Mouse (Mus musculus) MEL (cell line): ENCODE results near the gene Rpl12. TPM values are rescaled to one million over a fixed set of nuclear protein-coding genes. Genes with fewer than 3 reads are reported as not detected.

Experiments used
- DNase-seq: peaks from one replicate; pipeline ENCODE4 v3.0.0; 2011; ENCODE audit warnings: low read depth, low spot score
- H3K27ac ChIP-seq: 2 replicates; pipeline ENCODE4 v1.5.1; 2012; ENCODE audit warnings: low read depth, mild to moderate bottlenecking, control low read depth, low read length, moderate library complexity; ENCODE audit not compliant: control insufficient read depth
- H3K27me3 ChIP-seq, 2 experiments: fragments of 150-350 bp in 1 of 2; sonication (generic) in 1 of 2; 2 replicates each; pipeline ENCODE4 v1.6.1; 2012; ENCODE audit warnings: low read length in 2 of 2, mild to moderate bottlenecking in 2 of 2, improper control_type of control experiment in 1 of 2, moderate library complexity in 1 of 2; ENCODE audit not compliant: insufficient read depth in 2 of 2, control insufficient read depth in 1 of 2
- H3K36me3 ChIP-seq, 2 experiments: 2 replicates each; pipeline ENCODE4 v1.6.1; 2012 to 2014; ENCODE audit warnings: low read length in 2 of 2, improper control_type of control experiment in 1 of 2, inconsistent platforms in 1 of 2, mild to moderate bottlenecking in 1 of 2; ENCODE audit not compliant: insufficient read depth in 2 of 2, control insufficient read depth in 1 of 2
- H3K4me1 ChIP-seq, 2 experiments: fragments of 150-350 bp in 1 of 2; sonication (generic) in 1 of 2; 2 replicates each; pipeline ENCODE4 v1.6.1; 2012; ENCODE audit warnings: low read length in 2 of 2, improper control_type of control experiment in 1 of 2, mild to moderate bottlenecking in 1 of 2; ENCODE audit not compliant: insufficient read depth in 2 of 2, control insufficient read depth in 1 of 2
- H3K4me3 ChIP-seq, 2 experiments: fragments of 150-350 bp in 1 of 2; sonication (generic) in 1 of 2; 2 replicates each; pipeline ENCODE4 v1.5.1; 2012; ENCODE audit warnings: low read depth in 2 of 2, low read length in 2 of 2, mild to moderate bottlenecking in 2 of 2, moderate library complexity in 2 of 2, control low read depth in 1 of 2, improper control_type of control experiment in 1 of 2; ENCODE audit not compliant: control insufficient read depth in 1 of 2, insufficient read depth in 1 of 2
- H3K79me2 ChIP-seq: 2 replicates; pipeline ENCODE4 v1.6.1; 2012; ENCODE audit warnings: mild to moderate bottlenecking, low read length, moderate library complexity; ENCODE audit not compliant: control insufficient read depth, poor library complexity, insufficient read depth
- H3K9ac ChIP-seq: 2 replicates; pipeline ENCODE4 v1.6.1; 2012; ENCODE audit warnings: low read depth, mild to moderate bottlenecking, control low read depth, low read length, moderate library complexity; ENCODE audit not compliant: control insufficient read depth, poor library complexity, severe bottlenecking
- H3K9me3 ChIP-seq: fragments of 150-350 bp; sonication (generic); replicated peaks from 2 replicates; pipeline ENCODE4 v1.6.1; 2012; ENCODE audit warnings: mild to moderate bottlenecking, low read length, improper control_type of control experiment, moderate library complexity; ENCODE audit not compliant: insufficient read depth
- CHD1 ChIP-seq: IDR thresholded peaks from 2 replicates; pipeline ENCODE4 v1.6.1; 2012; ENCODE audit warnings: low read depth, mild to moderate bottlenecking, inconsistent platforms, low read length, improper control_type of control experiment
- CHD2 ChIP-seq: IDR thresholded peaks from 2 replicates; pipeline ENCODE4 v1.6.1; 2011; ENCODE audit warnings: low read length, improper control_type of control experiment
- E2F4 ChIP-seq: IDR thresholded peaks from 2 replicates; pipeline ENCODE4 v1.6.1; 2011; ENCODE audit warnings: low read depth, low read length, improper control_type of control experiment, borderline replicate concordance
- EP300 ChIP-seq, 2 experiments: IDR thresholded peaks; 2 replicates each; pipeline ENCODE4 v1.6.1; 2011; ENCODE audit warnings: improper control_type of control experiment in 2 of 2, low read length in 2 of 2, low read depth in 1 of 2, mild to moderate bottlenecking in 1 of 2
- GATA1 ChIP-seq: IDR thresholded peaks from 2 replicates; pipeline ENCODE4 v1.6.1; 2011; ENCODE audit warnings: low read depth, low read length, improper control_type of control experiment
- HCFC1 ChIP-seq: IDR thresholded peaks from 2 replicates; pipeline ENCODE4 v1.6.1; 2012; ENCODE audit warnings: low read depth, mild to moderate bottlenecking, inconsistent platforms, low read length, improper control_type of control experiment, moderate library complexity
- KAT2A ChIP-seq: conservative IDR thresholded peaks from 2 replicates; pipeline ENCODE4 v1.6.1; 2012; ENCODE audit warnings: low read depth, low read length, improper control_type of control experiment, inconsistent platforms
- MAFK ChIP-seq: IDR thresholded peaks from 2 replicates; pipeline ENCODE4 v1.6.1; 2011; ENCODE audit warnings: low read depth, mild to moderate bottlenecking, low read length, improper control_type of control experiment, borderline replicate concordance
- MAX ChIP-seq: IDR thresholded peaks from 2 replicates; pipeline ENCODE4 v1.6.1; 2011; ENCODE audit warnings: low read length, improper control_type of control experiment
- MAZ ChIP-seq: IDR thresholded peaks from 2 replicates; pipeline ENCODE4 v1.6.1; 2012; ENCODE audit warnings: low read depth, mild to moderate bottlenecking, inconsistent platforms, low read length, improper control_type of control experiment
- MEF2A ChIP-seq: IDR thresholded peaks from 2 replicates; pipeline ENCODE4 v1.6.1; 2014; ENCODE audit warnings: low read depth, mild to moderate bottlenecking, inconsistent platforms, low read length, improper control_type of control experiment; ENCODE audit not compliant: poor library complexity, insufficient replicate concordance, severe bottlenecking; ENCODE audit errors: extremely low read depth
- MXI1 ChIP-seq: IDR thresholded peaks from 2 replicates; pipeline ENCODE4 v1.6.1; 2011; ENCODE audit warnings: mild to moderate bottlenecking, low read depth, low read length, improper control_type of control experiment
- MYB ChIP-seq: IDR thresholded peaks from 2 replicates; pipeline ENCODE4 v1.6.1; 2011; ENCODE audit warnings: mild to moderate bottlenecking, low read depth, low read length, improper control_type of control experiment
- MYC ChIP-seq: IDR thresholded peaks from 2 replicates; pipeline ENCODE4 v1.6.1; 2011; ENCODE audit warnings: low read depth, mild to moderate bottlenecking, low read length, improper control_type of control experiment, moderate library complexity
- NELFE ChIP-seq: IDR thresholded peaks from 2 replicates; pipeline ENCODE4 v1.6.1; 2011; ENCODE audit warnings: low read depth, low read length, improper control_type of control experiment
- POLR2AphosphoS5 ChIP-seq: IDR thresholded peaks from 2 replicates; pipeline ENCODE4 v1.6.1; 2012; ENCODE audit warnings: low read depth, borderline replicate concordance, mild to moderate bottlenecking, inconsistent platforms, low read length, moderate library complexity, mixed read lengths
- RCOR1 ChIP-seq: IDR thresholded peaks from 2 replicates; pipeline ENCODE4 v1.6.1; 2012; ENCODE audit warnings: low read depth, mild to moderate bottlenecking, inconsistent platforms, low read length, improper control_type of control experiment
- SIN3A ChIP-seq: IDR thresholded peaks from 2 replicates; pipeline ENCODE4 v1.6.1; 2012; ENCODE audit warnings: low read length, improper control_type of control experiment, inconsistent platforms
- USF1 ChIP-seq: IDR thresholded peaks from 2 replicates; pipeline ENCODE4 v1.6.1; 2014; ENCODE audit warnings: low read depth, mild to moderate bottlenecking, inconsistent platforms, low read length, improper control_type of control experiment, moderate library complexity
- ZKSCAN1 ChIP-seq: IDR thresholded peaks from 2 replicates; pipeline ENCODE4 v1.6.1; 2012; ENCODE audit warnings: low read depth, mild to moderate bottlenecking, inconsistent platforms, low read length, improper control_type of control experiment, moderate library complexity
- ZMIZ1 ChIP-seq: IDR thresholded peaks from 2 replicates; pipeline ENCODE4 v1.6.1; 2012; ENCODE audit warnings: low read depth, mild to moderate bottlenecking, inconsistent platforms, low read length, improper control_type of control experiment, moderate library complexity
- polyA plus RNA-seq, 2 experiments: library from polyadenylated mRNA; stranded (reverse) in 1 of 2; unstranded in 1 of 2; fragments of >175 nt in 1 of 2; fragments of >200 nt in 1 of 2; gene quantifications; 2 replicates each; pipeline versions ENCODE4 v1.2.1 to v1.2.4; 2012; ENCODE audit warnings: low replicate concordance in 2 of 2, low read depth in 1 of 2; ENCODE audit not compliant: insufficient read length in 2 of 2, insufficient read depth in 1 of 2, missing spikeins in 1 of 2
- total RNA-seq: library from RNA; depleted of rRNA; stranded (reverse); fragments of 300-350 nt; gene quantifications from 2 replicates; pipeline ENCODE4 v1.2.3, GENCODE M21; 2012

The Rpl12 gene
- total and polyA plus RNA-seq, 3 experiments = 116 to 1,842 TPM; not detected in 1

DNA sequence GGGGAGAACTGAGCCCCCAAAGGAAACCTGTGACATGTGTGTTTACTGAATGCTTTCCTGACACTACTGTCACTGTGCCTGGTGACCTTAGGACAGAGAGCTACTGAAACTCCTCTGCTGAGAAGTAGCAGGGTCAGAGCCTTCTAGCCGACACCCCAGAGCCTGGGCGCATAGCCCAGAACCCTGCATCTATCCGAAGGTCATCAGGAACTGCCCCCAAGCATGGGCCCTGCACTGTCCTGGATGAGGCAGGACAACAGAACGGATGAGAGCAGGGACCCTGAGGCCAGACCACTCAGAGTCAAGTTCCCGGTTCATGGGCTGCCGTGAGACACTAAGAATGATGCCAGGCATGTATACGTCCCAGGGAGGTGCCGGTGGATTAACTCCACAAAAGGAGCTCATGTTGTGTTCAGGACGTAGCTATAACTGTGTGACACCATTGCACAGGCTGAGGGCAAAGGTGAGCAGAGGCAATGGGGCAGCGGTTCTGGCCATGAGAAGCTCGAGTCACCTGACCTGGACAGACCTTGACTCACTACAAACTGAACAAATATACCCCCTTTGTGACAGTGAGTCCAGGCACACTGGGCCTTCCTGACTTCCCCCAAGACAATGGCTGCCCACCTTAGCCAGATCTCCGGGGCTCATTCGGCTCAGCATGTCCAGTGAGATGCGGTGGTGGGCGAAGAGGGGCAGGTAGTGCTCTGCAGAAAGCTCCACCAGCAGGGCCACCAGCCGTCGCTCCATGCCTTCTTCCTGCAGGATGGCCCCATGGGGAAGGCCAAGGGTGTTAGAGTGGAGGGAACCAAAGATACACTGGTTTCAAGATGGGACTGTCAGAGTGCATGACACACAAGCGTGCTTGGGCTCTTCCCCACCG lies 32.2 kb upstream of the Rpl12 start:
- Histone ChIP-seq H3K27me3 (no peaks in the 10 kb centered on the region), H3K27ac (no peak overlapping the region), H3K4me3 (no peak overlapping the region), H3K36me3 (no peaks in the 10 kb centered on the region), H3K9me3 (no peaks in the 10 kb centered on the region), H3K9ac (no peak overlapping the region), H3K4me1 (no peaks in the 10 kb centered on the region), H3K79me2 (no peaks in the 10 kb centered on the region)
- no peak for DNase-seq
- TF ChIP-seq MEF2A (no peak), MXI1 (no peak), MAZ (no peak), MAX (no peak), POLR2AphosphoS5 (no peak), MAFK (no peak), E2F4 (no peak)

DNA sequence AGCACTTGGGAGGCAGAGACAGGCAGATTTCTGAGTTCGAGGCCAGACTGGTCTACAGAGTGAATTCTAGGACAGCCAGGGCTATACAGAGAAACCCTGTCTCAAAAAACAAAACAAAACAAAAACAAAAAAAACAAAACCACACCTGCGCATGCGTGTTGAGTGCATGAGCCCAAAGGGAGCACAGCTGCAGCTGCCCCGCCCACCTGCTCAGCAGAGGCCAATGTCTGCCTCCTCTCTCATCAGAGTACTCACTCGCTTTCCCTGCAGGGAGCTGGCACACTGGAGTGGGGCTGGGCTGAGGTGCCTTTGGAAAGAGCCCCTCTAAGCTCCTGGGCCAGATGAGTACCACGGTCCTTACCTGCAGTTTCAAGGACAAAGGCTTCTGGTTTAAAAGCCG lies 29.6 kb upstream of the Rpl12 start:
- Histone ChIP-seq H3K36me3 (no peaks in the 10 kb centered on the region; a peak in 1 of 4 replicates), H3K9me3 (no peaks in the 10 kb centered on the region), H3K4me3 (no peak overlapping the region), H3K9ac (no peak overlapping the region), H3K27ac (no peak overlapping the region), H3K79me2 (no peaks in the 10 kb centered on the region), H3K27me3 (no peaks in the 10 kb centered on the region), H3K4me1 (no peaks in the 10 kb centered on the region)
- no peak for TF ChIP-seq MYB
- TF ChIP-seq RCOR1 = no peak
- no peak for TF ChIP-seq SIN3A
- no peak for TF ChIP-seq ZKSCAN1
- TF ChIP-seq USF1 = no peak
- TF ChIP-seq EP300 (IDR thresholded peaks at IDR 0.05; ENCODE audit: low read depth in 1 of 2, low read length in 2 of 2) = no peak
- TF ChIP-seq MEF2A = no peak
- no peak for TF ChIP-seq CHD2
- TF ChIP-seq NELFE = no peak
- TF ChIP-seq GATA1 = no peak
- no peak for TF ChIP-seq CHD1
- no peak for TF ChIP-seq KAT2A
- no peak for TF ChIP-seq HCFC1
- no peak for TF ChIP-seq MYC
- no peak for TF ChIP-seq ZMIZ1
- TF ChIP-seq MXI1 = no peak
- DNase-seq = no peak
